Mouse (Mus musculus): Measurements from ENCODE around the gene Henmt1. TPM values are rescaled to one million over a fixed set of nuclear protein-coding genes. Genes with fewer than 3 reads are reported as not detected.

Henmt1 gene
- polyA plus RNA-seq, 1 experiment from 2014 or later: 1.00 TPM

GRCm38 (mm10) chr3:108981946-108982345, 42.3 kb downstream of the Henmt1 start:
- no peak overlapping the region for H3K9ac ChIP-seq
- H3K4me3 ChIP-seq: no peak overlapping the region
- no peak overlapping the region for H3K4me2 ChIP-seq
- WGBS: 84% methylated on average over 6 of the region's 6 CpGs
- ATAC-seq (ENCODE audit: insufficient number of reproducible peaks, low FRiP score, low TSS enrichment, low read depth): no peak
- no peaks in the 10 kb centered on the region for H3K27me3 ChIP-seq
- no peaks in the 10 kb centered on the region for H3K9me3 ChIP-seq
- peaks cover 61% of the 10 kb centered on the region for H3K36me3 ChIP-seq
- no peaks in the 10 kb centered on the region for H3K4me1 ChIP-seq
- H3K27ac ChIP-seq: no peak overlapping the region

- WGBS: 77% methylated on average over 5 of the region's 5 CpGs
- H3K4me1 ChIP-seq: no peaks in the 10 kb centered on the region
- no peak for ATAC-seq (ENCODE audit: insufficient number of reproducible peaks, low FRiP score, low TSS enrichment, low read depth)
Observed at GRCm38 (mm10) chr3:108983989-108984388, 44.3 kb downstream of the Henmt1 start.

DNA sequence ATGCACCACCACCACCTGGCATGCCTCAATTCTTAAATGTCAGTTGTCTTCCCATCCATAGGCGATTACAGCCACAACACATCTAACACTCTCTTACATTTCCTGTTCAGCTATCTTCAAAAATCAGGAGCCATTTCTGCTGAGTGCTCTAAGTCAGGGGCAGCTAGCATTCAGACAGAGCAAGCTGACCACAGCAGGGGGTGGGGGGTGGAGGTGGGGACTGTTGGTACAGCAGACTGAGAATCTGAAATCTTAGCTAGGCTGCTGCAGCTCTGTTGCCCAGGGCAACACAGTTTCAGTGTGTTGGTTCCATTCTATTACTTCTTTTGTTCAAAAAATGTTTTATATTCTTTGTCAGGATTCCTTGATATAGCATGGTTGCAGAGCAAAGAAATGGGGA, 46.9 kb downstream of the Henmt1 start:
- peaks cover 58% of the 10 kb centered on the region for H3K36me3 ChIP-seq
- H3K4me2 ChIP-seq: no peak overlapping the region
- H3K4me1 ChIP-seq: no peaks in the 10 kb centered on the region
- no peaks in the 10 kb centered on the region for H3K27me3 ChIP-seq
- 91% methylated on average over 1 of the region's 1 CpGs for WGBS
- no peak overlapping the region for H3K27ac ChIP-seq
- no peak for ATAC-seq (ENCODE audit: insufficient number of reproducible peaks, low FRiP score, low TSS enrichment, low read depth)
- no peak overlapping the region for H3K4me3 ChIP-seq
- H3K9ac ChIP-seq: no peak overlapping the region
- no peaks in the 10 kb centered on the region for H3K9me3 ChIP-seq

More at GRCm38 (mm10) chr3:108983989-108984388, 44.3 kb downstream of the Henmt1 start:
- peaks cover 59% of the 10 kb centered on the region for H3K36me3 ChIP-seq
- H3K9ac ChIP-seq: no peak overlapping the region
- H3K9me3 ChIP-seq: no peaks in the 10 kb centered on the region
- no peaks in the 10 kb centered on the region for H3K27me3 ChIP-seq
- no peak overlapping the region for H3K4me2 ChIP-seq
- no peak overlapping the region for H3K4me3 ChIP-seq
- H3K27ac ChIP-seq: no peak overlapping the region

DNA sequence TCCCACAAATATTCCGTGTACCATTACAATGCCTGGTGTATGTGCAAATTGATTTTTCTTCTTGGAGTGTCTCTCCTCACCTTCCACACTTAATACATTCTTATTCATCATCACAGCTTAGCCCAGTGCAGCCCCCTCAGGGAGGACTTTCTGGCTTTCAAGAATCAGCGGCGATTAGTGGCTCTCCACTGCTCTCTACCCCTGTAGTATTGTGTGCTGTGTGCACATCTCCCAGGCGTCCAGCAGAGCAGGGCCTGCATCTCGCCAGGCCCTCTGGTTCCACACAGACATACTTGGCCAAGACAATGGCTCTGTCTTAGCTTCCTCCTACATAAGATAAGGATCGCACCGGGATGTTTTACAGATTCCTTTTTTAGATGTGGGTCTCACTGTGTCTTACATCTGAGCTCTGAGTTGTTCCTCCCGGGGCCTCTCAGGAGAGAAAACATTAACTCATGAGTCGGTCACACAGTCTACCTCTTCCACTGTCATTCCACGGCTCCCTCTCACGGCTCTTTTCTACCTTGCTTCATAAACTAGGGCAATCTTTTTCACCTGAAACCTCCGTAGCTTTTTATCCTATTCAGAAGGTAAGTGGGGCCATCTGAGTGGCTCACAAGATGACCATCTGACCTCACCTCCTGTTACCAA, 47.5 kb downstream of the Henmt1 start:
- no peak overlapping the region for H3K9ac ChIP-seq
- WGBS: 86% methylated on average over 12 of the region's 12 CpGs
- no peak for ATAC-seq (ENCODE audit: insufficient number of reproducible peaks, low FRiP score, low TSS enrichment, low read depth)

GRCm38 (mm10) chr3:108989971-108990548, 50.4 kb downstream of the Henmt1 start:
- Histone ChIP-seq H3K36me3 (peaks cover 51% of the 10 kb centered on the region), H3K27me3 (no peaks in the 10 kb centered on the region), H3K27ac (no peak overlapping the region), H3K4me3 (no peak overlapping the region), H3K9ac (no peak overlapping the region), H3K9me3 (no peaks in the 10 kb centered on the region), H3K4me2 (no peak overlapping the region), H3K4me1 (no peaks in the 10 kb centered on the region)
- WGBS: 83% methylated on average over 9 of the region's 9 CpGs
- no peak for ATAC-seq (ENCODE audit: insufficient number of reproducible peaks, low FRiP score, low TSS enrichment, low read depth)

More for the DNA sequence above, 47.5 kb downstream of the Henmt1 start:
- Histone ChIP-seq H3K27me3 (no peaks in the 10 kb centered on the region), H3K36me3 (peaks cover 62% of the 10 kb centered on the region), H3K4me2 (no peak overlapping the region), H3K4me3 (no peak overlapping the region), H3K4me1 (no peaks in the 10 kb centered on the region), H3K9me3 (no peaks in the 10 kb centered on the region), H3K27ac (no peak overlapping the region)

DNA sequence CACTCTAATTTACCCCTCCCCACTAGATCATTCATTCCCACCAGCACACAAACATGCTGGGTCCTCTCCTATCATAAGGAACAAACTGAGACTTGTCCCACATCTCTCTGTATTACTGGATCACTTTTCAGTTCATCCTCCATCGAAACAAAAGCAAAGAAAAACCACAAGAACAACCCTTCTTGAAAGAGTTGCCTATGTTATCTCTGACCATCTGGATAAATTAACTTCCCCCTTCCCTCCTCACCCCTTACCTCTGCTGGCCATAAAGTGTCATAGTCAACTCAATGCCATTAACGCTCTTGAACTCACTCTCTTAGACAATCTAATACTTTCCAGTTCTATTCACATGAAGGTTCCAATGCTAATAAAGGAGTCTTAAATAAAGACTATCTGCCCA, 54.8 kb downstream of the Henmt1 start:
- Histone ChIP-seq H3K4me2 (no peak overlapping the region), H3K4me1 (no peaks in the 10 kb centered on the region), H3K4me3 (no peak overlapping the region), H3K9me3 (no peaks in the 10 kb centered on the region), H3K9ac (no peak overlapping the region), H3K36me3 (peaks cover 24% of the 10 kb centered on the region), H3K27me3 (no peaks in the 10 kb centered on the region), H3K27ac (no peak overlapping the region)
- ATAC-seq (ENCODE audit: insufficient number of reproducible peaks, low FRiP score, low TSS enrichment, low read depth): no peak
- WGBS: 88% methylated on average over 2 of the region's 2 CpGs

DNA sequence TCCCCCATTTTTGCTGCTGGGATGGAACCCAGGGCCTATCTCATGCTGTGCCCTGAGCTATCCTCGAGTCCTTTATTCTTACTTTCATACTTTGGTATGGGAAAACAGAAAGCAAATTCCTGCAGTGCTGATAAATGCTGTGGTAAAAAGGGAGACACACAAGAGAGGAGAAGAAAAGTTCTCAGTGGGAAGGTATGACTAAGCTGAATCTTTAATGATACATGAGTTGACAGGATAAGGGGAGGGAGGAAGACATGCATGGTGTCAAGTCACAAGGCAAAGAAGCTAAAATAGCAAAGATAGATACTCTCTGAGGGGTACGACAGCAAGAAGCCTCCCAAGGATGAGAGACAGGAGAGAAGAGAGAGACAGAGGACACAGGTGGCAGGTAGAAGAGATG, 55.7 kb downstream of the Henmt1 start:
- H3K4me3 ChIP-seq: no peak overlapping the region
- peaks cover 20% of the 10 kb centered on the region for H3K36me3 ChIP-seq
- no peaks in the 10 kb centered on the region for H3K9me3 ChIP-seq
- no peak overlapping the region for H3K9ac ChIP-seq
- H3K4me1 ChIP-seq: no peaks in the 10 kb centered on the region
- WGBS: 83% methylated on average over 2 of the region's 2 CpGs
- ATAC-seq (ENCODE audit: insufficient number of reproducible peaks, low FRiP score, low TSS enrichment, low read depth): no peak
- H3K27me3 ChIP-seq: no peaks in the 10 kb centered on the region
- no peak overlapping the region for H3K27ac ChIP-seq
- no peak overlapping the region for H3K4me2 ChIP-seq

DNA sequence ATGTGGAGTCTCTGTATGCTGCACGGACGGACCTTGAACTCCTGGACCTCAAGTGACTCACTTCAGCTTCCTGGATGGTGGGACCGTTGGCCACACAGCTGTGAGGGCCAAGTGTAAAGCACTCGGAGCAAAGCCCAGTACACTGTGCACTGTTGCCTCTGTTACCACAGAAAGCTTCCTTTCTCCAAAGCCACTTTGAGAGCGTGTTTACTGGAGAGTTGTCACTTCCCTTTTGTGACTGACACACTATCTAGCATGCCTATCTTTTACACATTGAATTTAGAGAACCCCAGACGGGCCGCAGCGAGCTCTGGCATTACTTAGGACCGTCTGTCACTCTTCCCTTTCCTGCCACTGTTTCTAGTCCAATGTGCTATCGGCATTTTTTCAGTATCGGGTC, 57.6 kb downstream of the Henmt1 start:
- no peak overlapping the region for H3K9ac ChIP-seq
- H3K27me3 ChIP-seq: no peaks in the 10 kb centered on the region
- H3K4me2 ChIP-seq: no peak overlapping the region
- H3K36me3 ChIP-seq: peaks cover 20% of the 10 kb centered on the region
- 75% methylated on average over 11 of the region's 11 CpGs for WGBS
- no peak overlapping the region for H3K27ac ChIP-seq
- ATAC-seq (ENCODE audit: insufficient number of reproducible peaks, low FRiP score, low TSS enrichment, low read depth): no peak
- H3K9me3 ChIP-seq: no peaks in the 10 kb centered on the region
- H3K4me1 ChIP-seq: no peaks in the 10 kb centered on the region
- H3K4me3 ChIP-seq: no peak overlapping the region

DNA sequence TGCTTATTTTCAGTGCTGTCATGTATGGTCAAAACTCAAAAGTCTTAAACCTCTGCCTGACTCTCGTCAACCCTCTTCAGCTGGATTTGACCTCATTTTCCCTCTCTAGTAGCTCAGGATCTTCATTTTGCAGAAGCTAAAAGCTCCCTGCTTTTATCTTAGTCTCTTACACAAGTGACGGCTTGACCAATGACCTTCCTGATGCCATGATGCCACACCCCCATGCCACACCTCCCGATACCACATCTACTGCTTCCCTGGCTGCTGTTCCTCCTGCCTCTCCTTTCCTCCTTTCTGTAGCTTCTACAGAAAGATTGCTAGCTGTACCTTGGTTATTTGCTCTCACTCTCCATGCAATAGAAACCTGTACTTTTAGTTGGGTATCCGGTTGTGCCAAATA, 58.1 kb downstream of the Henmt1 start:
- WGBS: 64% methylated on average over 4 of the region's 4 CpGs
- no peak for ATAC-seq (ENCODE audit: insufficient number of reproducible peaks, low FRiP score, low TSS enrichment, low read depth)

DNA sequence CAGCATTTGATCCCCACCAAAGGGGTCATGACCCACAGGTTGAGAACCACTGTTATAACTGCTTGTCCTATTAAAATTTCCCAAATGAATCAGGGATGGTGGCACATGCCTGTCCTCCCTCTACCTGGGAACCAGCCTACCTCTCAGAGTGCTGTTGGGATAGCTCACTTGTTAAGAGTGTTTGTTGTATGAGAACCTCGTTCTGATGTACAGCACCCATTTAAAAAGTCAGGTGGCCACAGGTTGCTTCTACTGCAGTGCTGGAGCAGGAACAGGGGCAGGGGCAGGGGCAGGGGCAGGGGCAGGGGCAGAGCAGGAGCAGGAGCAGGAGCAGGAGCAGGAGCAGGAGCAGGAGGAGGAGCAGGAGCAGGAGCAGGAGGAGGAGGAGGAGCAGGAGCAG, 59.5 kb downstream of the Henmt1 start:
- H3K9ac ChIP-seq: no peak overlapping the region
- WGBS: 57% methylated on average over 1 of the region's 1 CpGs
- no peaks in the 10 kb centered on the region for H3K4me1 ChIP-seq
- no peaks in the 10 kb centered on the region for H3K27me3 ChIP-seq
- no peak for ATAC-seq (ENCODE audit: insufficient number of reproducible peaks, low FRiP score, low TSS enrichment, low read depth)
- no peaks in the 10 kb centered on the region for H3K9me3 ChIP-seq
- no peak overlapping the region for H3K27ac ChIP-seq
- H3K4me3 ChIP-seq: no peak overlapping the region
- no peak overlapping the region for H3K4me2 ChIP-seq
- H3K36me3 ChIP-seq: peaks cover 17% of the 10 kb centered on the region

More for the DNA sequence above, 58.1 kb downstream of the Henmt1 start:
- no peaks in the 10 kb centered on the region for H3K27me3 ChIP-seq
- H3K27ac ChIP-seq: no peak overlapping the region
- H3K4me3 ChIP-seq: no peak overlapping the region
- H3K4me1 ChIP-seq: no peaks in the 10 kb centered on the region
- peaks cover 17% of the 10 kb centered on the region for H3K36me3 ChIP-seq
- H3K9ac ChIP-seq: no peak overlapping the region
- H3K4me2 ChIP-seq: no peak overlapping the region
- H3K9me3 ChIP-seq: no peaks in the 10 kb centered on the region

GRCm38 (mm10) chr3:109005777-109006176, 66.1 kb downstream of the Henmt1 start:
- WGBS: 85% methylated on average over 5 of the region's 5 CpGs
- no peak for ATAC-seq (ENCODE audit: insufficient number of reproducible peaks, low FRiP score, low TSS enrichment, low read depth)

GRCm38 (mm10) chr3:109008180-109008579, 68.5 kb downstream of the Henmt1 start:
- H3K27ac ChIP-seq: no peak overlapping the region
- no peaks in the 10 kb centered on the region for H3K36me3 ChIP-seq
- WGBS: 79% methylated on average over 5 of the region's 5 CpGs
- no peaks in the 10 kb centered on the region for H3K27me3 ChIP-seq
- no peak overlapping the region for H3K4me3 ChIP-seq
- 0 out of 2 replicates have a peak, but pooled peaks cover 3% of the 10 kb centered on the region for H3K4me1 ChIP-seq
- H3K4me2 ChIP-seq: no peak overlapping the region
- H3K9me3 ChIP-seq: no peaks in the 10 kb centered on the region
- ATAC-seq (ENCODE audit: insufficient number of reproducible peaks, low FRiP score, low TSS enrichment, low read depth): no peak
- H3K9ac ChIP-seq: no peak overlapping the region

More at GRCm38 (mm10) chr3:109005777-109006176, 66.1 kb downstream of the Henmt1 start:
- Histone ChIP-seq H3K4me3 (no peak overlapping the region), H3K4me2 (no peak overlapping the region), H3K36me3 (peaks cover 11% of the 10 kb centered on the region; the same call in 1 of the 2 replicates), H3K9me3 (no peaks in the 10 kb centered on the region), H3K4me1 (no peaks in the 10 kb centered on the region), H3K27me3 (no peaks in the 10 kb centered on the region), H3K9ac (no peak overlapping the region), H3K27ac (no peak overlapping the region)

All from limb, embryonic 15.5 days (tissue).